Mouse (Mus musculus) spleen, adult 10 weeks (tissue): ENCODE data around the gene Hoxb2. TPM values are rescaled to one million over a fixed set of nuclear protein-coding genes. Genes with fewer than 3 reads are reported as not detected.

Source experiments
- polyA plus RNA-seq: library from polyadenylated mRNA; stranded (reverse); fragments of 350-450 nt; fragmentation: Illumina TruSeq; extraction: RNeasy Lipid Tissue Mini Kit (QIAGEN cat#74804); gene quantifications from one replicate; pipeline ENCODE4 v1.2.3, GENCODE M21; 2015; ENCODE audit warnings: low replicate concordance; ENCODE audit not compliant: insufficient read depth

Gene Hoxb2
- 0.69 TPM for polyA plus RNA-seq

DNA sequence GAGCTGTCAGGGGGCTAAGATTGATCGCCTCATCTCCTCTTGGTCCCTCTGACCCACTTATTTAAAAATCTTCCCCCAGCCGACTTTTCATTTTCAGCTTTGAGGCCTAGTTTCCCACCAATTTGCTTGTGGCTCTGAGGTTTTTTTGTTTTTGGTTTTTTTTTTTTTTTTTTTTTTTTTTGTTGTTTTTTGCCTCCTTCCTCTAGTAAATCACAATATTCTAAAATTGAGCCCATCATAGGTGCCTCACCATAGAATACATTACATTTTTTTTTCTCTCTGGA, at the start of gene Hoxb2:
Gene Hoxb2 (plus strand): TSS at position 185 of the 284 bp plus-strand sequence.

DNA sequence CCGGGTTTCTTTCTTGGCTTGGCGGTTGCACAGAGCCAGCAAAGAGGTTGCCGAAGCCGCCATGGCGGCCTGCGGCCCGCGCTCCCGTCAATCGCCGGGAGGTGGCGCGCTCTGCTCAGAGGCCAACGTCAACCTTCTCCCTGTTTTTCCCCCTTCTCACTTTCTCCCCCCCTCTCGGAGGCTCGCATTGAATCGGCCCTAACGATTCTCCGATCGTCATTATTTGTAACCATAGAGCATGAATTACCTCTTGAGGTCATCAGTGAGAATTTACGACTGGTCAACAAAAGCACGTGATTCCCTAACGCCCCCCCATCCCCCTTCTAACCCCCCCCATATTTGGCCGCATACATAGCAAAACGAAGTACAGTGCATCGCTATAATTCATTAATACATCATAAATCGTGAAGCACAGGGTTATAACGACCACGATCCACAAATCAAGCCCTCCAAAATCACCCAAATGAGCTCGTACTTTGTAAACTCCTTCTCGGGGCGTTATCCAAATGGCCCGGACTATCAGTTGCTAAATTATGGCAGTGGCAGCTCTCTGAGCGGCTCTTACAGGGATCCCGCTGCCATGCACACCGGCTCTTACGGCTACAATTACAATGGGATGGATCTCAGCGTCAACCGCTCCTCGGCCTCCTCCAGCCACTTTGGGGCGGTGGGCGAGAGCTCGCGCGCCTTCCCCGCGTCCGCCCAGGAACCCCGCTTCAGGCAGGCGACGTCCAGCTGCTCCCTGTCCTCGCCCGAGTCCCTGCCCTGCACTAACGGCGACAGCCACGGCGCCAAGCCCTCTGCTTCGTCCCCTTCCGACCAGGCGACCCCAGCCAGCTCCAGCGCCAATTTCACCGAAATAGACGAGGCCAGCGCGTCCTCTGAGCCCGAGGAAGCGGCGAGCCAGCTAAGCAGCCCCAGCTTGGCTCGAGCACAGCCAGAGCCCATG, 46.9 kb upstream of the Hoxb2 start, which contains the start of gene Hoxb5:
Gene Hoxb5 (plus strand): TSS at position 186 of the 949 bp plus-strand sequence.

DNA sequence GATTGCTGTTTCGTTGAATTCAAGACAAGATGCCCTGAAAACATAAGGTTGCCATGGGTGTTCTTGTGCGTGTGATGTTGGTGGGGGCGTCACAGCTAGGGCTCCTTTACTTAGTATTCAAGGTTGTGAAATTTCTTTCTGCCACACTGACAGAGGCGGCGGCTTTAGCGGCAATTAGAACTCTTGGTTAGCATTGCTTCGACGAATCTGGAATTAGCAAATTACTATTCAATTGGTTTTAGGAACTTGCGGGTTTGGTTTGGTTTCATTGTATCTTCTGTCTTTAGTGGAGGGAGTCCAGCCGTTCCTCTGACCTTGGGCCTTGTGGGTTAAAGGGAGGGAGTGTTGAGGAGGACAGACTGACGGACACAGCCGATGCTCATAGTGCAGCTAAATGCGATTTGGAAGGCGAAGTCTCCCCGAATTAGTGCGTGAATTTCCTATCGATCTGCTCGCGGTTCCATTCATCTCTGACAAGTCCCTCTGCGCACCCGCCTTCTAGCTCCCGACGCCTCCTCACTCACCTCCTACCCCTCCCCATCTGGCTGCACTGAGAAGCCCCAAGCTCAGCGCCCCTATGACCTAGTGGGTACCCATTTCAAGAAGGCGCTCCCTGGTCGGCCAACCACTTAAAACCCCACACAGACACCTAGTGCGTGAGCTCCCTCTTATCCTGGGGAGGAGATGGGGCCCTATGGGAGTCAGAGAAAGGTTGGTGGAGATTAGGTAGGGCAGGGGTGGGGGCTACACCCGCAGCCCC, 32.5 kb upstream of the Hoxb2 start, which contains the start of gene Hoxb4:
Gene Hoxb4 (plus strand): TSS at position 660 of the 760 bp plus-strand sequence.

GRCm38 (mm10) chr11:96323154-96323553, 27.2 kb upstream of the Hoxb2 start, which contains the start of gene Hoxb3:
Hoxb3 (plus strand) TSS chr11:96323326.

GRCm38 (mm10) chr11:96365441-96366091, 15.2 kb downstream of the Hoxb2 start, which contains the start of gene Hoxb1:
Hoxb1 (plus strand) TSS chr11:96365752.

Other genes with a start within 250 kb of the Hoxb2 start
- not detected for gene Calcoco2, start 238.6 kb upstream of the Hoxb2 start, polyA plus RNA-seq
- gene Ttll6, start 216.7 kb upstream of the Hoxb2 start, polyA plus RNA-seq, result not detected
- not detected for gene Hoxb13, start 156.2 kb upstream of the Hoxb2 start, polyA plus RNA-seq
- 0.79 TPM for gene Hoxb9, start 79.1 kb upstream of the Hoxb2 start, polyA plus RNA-seq
- gene Hoxb8, start 68.6 kb upstream of the Hoxb2 start, polyA plus RNA-seq, result 0.17 TPM
- 1.9 TPM for gene Hoxb7, start 63.9 kb upstream of the Hoxb2 start, polyA plus RNA-seq
- gene Hoxb6, start 58.0 kb upstream of the Hoxb2 start, polyA plus RNA-seq, result 0.43 TPM
- 0.37 TPM for gene Hoxb5, start 47.2 kb upstream of the Hoxb2 start, polyA plus RNA-seq
- 3.3 TPM for gene Hoxb4, start 32.3 kb upstream of the Hoxb2 start, polyA plus RNA-seq
- 1.9 TPM for gene Hoxb3, start 27.2 kb upstream of the Hoxb2 start, polyA plus RNA-seq
- gene Hoxb1, start 15.2 kb downstream of the Hoxb2 start, polyA plus RNA-seq, result not detected
- 74.8 TPM for gene Skap1, start 114.1 kb downstream of the Hoxb2 start, polyA plus RNA-seq